Mouse (Mus musculus) ES-E14 (cell line): ENCODE data around the gene Rrm2. TPM values are rescaled to one million over a fixed set of nuclear protein-coding genes. Genes with fewer than 3 reads are reported as not detected.

Experiments used
- DNase-seq: peaks from one replicate; pipeline ENCODE4 v3.0.0-alpha.2; 2013; ENCODE audit warnings: low read depth, low spot score
- H3K27ac ChIP-seq: 2 replicates; pipeline ENCODE4 v1.5.1; 2012; ENCODE audit warnings: low read depth, mild to moderate bottlenecking, low read length, moderate library complexity, mixed read lengths; ENCODE audit not compliant: poor library complexity, insufficient read depth, severe bottlenecking
- H3K36me3 ChIP-seq: 2 replicates; pipeline ENCODE4 v1.6.1; 2012; ENCODE audit warnings: mild to moderate bottlenecking, low read length, moderate library complexity, mixed read lengths; ENCODE audit not compliant: control insufficient read depth, poor library complexity, insufficient read depth, severe bottlenecking
- H3K4me1 ChIP-seq, 2 experiments: fragments of 150-350 bp in 1 of 2; sonication (generic) in 1 of 2; 2 replicates each; pipeline ENCODE4 v1.6.1; 2012; ENCODE audit warnings: low read length in 2 of 2, mild to moderate bottlenecking in 1 of 2, mixed read lengths in 1 of 2; ENCODE audit not compliant: control insufficient read depth in 2 of 2, insufficient read depth in 2 of 2, poor library complexity in 1 of 2
- H3K4me3 ChIP-seq, 2 experiments: fragments of 150-350 bp in 1 of 2; sonication (generic) in 1 of 2; 2 replicates each; pipeline ENCODE4 v1.5.1; 2012; ENCODE audit warnings: low read length in 2 of 2, low read depth in 1 of 2, mild to moderate bottlenecking in 1 of 2, mixed read lengths in 1 of 2; ENCODE audit not compliant: insufficient read depth in 1 of 2, poor library complexity in 1 of 2, severe bottlenecking in 1 of 2
- H3K9ac ChIP-seq: 2 replicates; pipeline ENCODE4 v1.6.1; 2012; ENCODE audit warnings: low read depth, mild to moderate bottlenecking, low read length, mixed read lengths; ENCODE audit not compliant: poor library complexity, insufficient read depth, severe bottlenecking
- H3K9me3 ChIP-seq: fragments of 150-350 bp; sonication (generic); 2 replicates; pipeline ENCODE4 v1.6.1; 2012; ENCODE audit warnings: low read depth, mild to moderate bottlenecking, low read length; ENCODE audit not compliant: control insufficient read depth, insufficient read depth
- CHD2 ChIP-seq: IDR thresholded peaks from 2 replicates; pipeline ENCODE4 v1.6.1; 2014; ENCODE audit warnings: mild to moderate bottlenecking, low read depth, low read length, inconsistent platforms
- HCFC1 ChIP-seq: IDR thresholded peaks from 2 replicates; pipeline ENCODE4 v1.6.1; 2012; ENCODE audit warnings: low read length, inconsistent platforms, borderline replicate concordance; ENCODE audit not compliant: insufficient read depth
- MAFK ChIP-seq: IDR thresholded peaks from 2 replicates; pipeline ENCODE4 v1.6.1; 2014; ENCODE audit warnings: mild to moderate bottlenecking, low read depth, low read length, inconsistent platforms; ENCODE audit not compliant: insufficient read depth
- ZC3H11A ChIP-seq: IDR thresholded peaks from 2 replicates; pipeline ENCODE4 v1.6.1; 2012; ENCODE audit warnings: low read depth, mild to moderate bottlenecking, inconsistent platforms, low read length, borderline replicate concordance
- ZNF384 ChIP-seq: IDR thresholded peaks from 2 replicates; pipeline ENCODE4 v1.6.1; 2012; ENCODE audit warnings: low read depth, low read length, inconsistent platforms
- in situ Hi-C, 2 experiments: fragments of 600-800 bp; cut with MboI; formaldehyde crosslinking; loops; one replicate each; pipeline ENCODE4 v1.15.1; 2025; ENCODE audit warnings: low sequenced_read_pairs in 2 of 2, inconsistent platforms in 1 of 2; ENCODE audit not compliant: unreplicated experiment in 2 of 2
- total RNA-seq: library from RNA; depleted of rRNA; stranded (reverse); fragments of 300-350 nt; gene quantifications from 2 replicates; pipeline ENCODE4 v1.2.3, GENCODE M21; 2012

Rrm2 gene
- total RNA-seq, 1 experiment, result 112 TPM

GRCm38 (mm10) chr12:24683461-24683860, 24.6 kb upstream of the Rrm2 start:
- no peak overlapping the region for H3K4me3 ChIP-seq
- TF ChIP-seq ZNF384 (no peak), CHD2 (no peak), ZC3H11A (no peak), HCFC1 (no peak), MAFK (no peak)
- H3K9me3 ChIP-seq, result no peaks in the 10 kb centered on the region
- no peak overlapping the region for H3K9ac ChIP-seq
- H3K36me3 ChIP-seq, result no peaks in the 10 kb centered on the region
- H3K27ac ChIP-seq, result no peak overlapping the region
- DNase-seq, result no peak
- H3K4me1 ChIP-seq, result peaks cover 0 to 2% of the 10 kb centered on the region in 2 experiments; a peak in 1 of 4 replicates
- in situ Hi-C loops, result no loop called here

- in situ Hi-C loops, result no loop called here
- no peak for DNase-seq
- no peak overlapping the region for H3K27ac ChIP-seq
- no peak overlapping the region for H3K4me3 ChIP-seq
- H3K9ac ChIP-seq, result no peak overlapping the region
- TF ChIP-seq ZC3H11A (no peak), MAFK (no peak), CHD2 (no peak), HCFC1 (no peak), ZNF384 (no peak)
- no peaks in the 10 kb centered on the region for H3K36me3 ChIP-seq
- H3K4me1 ChIP-seq, result peaks cover 0 to 2% of the 10 kb centered on the region in 2 experiments; a peak in 1 of 4 replicates
- H3K9me3 ChIP-seq, result no peaks in the 10 kb centered on the region
These were observed 21.9 kb upstream of the Rrm2 start for GRCm38 (mm10) chr12:24686038-24686695.

GRCm38 (mm10) chr12:24686696-24687346, 21.2 kb upstream of the Rrm2 start:
- DNase-seq, result no peak
- Histone ChIP-seq H3K9ac (no peak overlapping the region), H3K4me3 (no peak overlapping the region), H3K9me3 (no peaks in the 10 kb centered on the region), H3K36me3 (no peaks in the 10 kb centered on the region), H3K4me1 (no peaks in the 10 kb centered on the region), H3K27ac (no peak overlapping the region)
- TF ChIP-seq ZNF384, result no peak
- TF ChIP-seq MAFK, result no peak
- no peak for TF ChIP-seq ZC3H11A
- no peak for TF ChIP-seq HCFC1
- in situ Hi-C loops, result no loop called here

GRCm38 (mm10) chr12:24690351-24690750, 17.7 kb upstream of the Rrm2 start:
- H3K4me3 ChIP-seq, result no peak overlapping the region
- H3K9me3 ChIP-seq, result no peaks in the 10 kb centered on the region
- H3K27ac ChIP-seq, result no peak overlapping the region
- TF ChIP-seq CHD2, result no peak
- TF ChIP-seq HCFC1, result no peak
- no peak for TF ChIP-seq ZNF384
- TF ChIP-seq ZC3H11A, result no peak
- no peak for TF ChIP-seq MAFK
- no peak for DNase-seq
- H3K4me1 ChIP-seq, result no peaks in the 10 kb centered on the region
- H3K36me3 ChIP-seq, result no peaks in the 10 kb centered on the region
- in situ Hi-C loops, result loop anchor here in 1 of 2 experiments (10.0 kb wide), 1 partner anchor 216 kb away; no protein-coding TSS in a partner anchor
- H3K9ac ChIP-seq, result no peak overlapping the region
